Mouse (Mus musculus) liver, postnatal 0 days (tissue): ENCODE data around the gene Med14. TPM values are rescaled to one million over a fixed set of nuclear protein-coding genes. Genes with fewer than 3 reads are reported as not detected.

Experiments used
- ATAC-seq: fragments of 200-750 bp; cut with Nextera tagmentation; 2 replicates; pipeline ENCODE4 v1.8.0; 2017; ENCODE audit warnings: mild to moderate bottlenecking, moderate library complexity
- DNase-seq: peaks from one replicate; pipeline ENCODE4 v3.0.0-alpha.2; 2016
- H3K27ac ChIP-seq: fragments of 300-500 bp; sonication (generic); 2 replicates; pipeline ENCODE4 v1.5.1; 2014; ENCODE audit warnings: antibody characterized with exemption, moderate library complexity, mild to moderate bottlenecking, low read depth
- H3K27me3 ChIP-seq: fragments of 300-500 bp; sonication (generic); 2 replicates; pipeline ENCODE4 v1.6.1; 2014; ENCODE audit warnings: low read length, control low read depth, mixed read lengths; ENCODE audit not compliant: insufficient read depth
- H3K36me3 ChIP-seq: fragments of 300-500 bp; sonication (generic); replicated peaks from 2 replicates; pipeline ENCODE4 v1.6.1; 2014; ENCODE audit warnings: mild to moderate bottlenecking, control low read depth, low read length, moderate library complexity, mixed read lengths; ENCODE audit not compliant: insufficient read depth
- H3K4me1 ChIP-seq: fragments of 300-500 bp; sonication (generic); 2 replicates; pipeline ENCODE4 v1.6.1; 2014; ENCODE audit warnings: antibody characterized with exemption, mild to moderate bottlenecking, control low read depth; ENCODE audit not compliant: insufficient read depth
- H3K4me2 ChIP-seq: fragments of 300-500 bp; sonication (generic); 2 replicates; pipeline ENCODE4 v1.6.1; 2014; ENCODE audit warnings: low read depth, mild to moderate bottlenecking, low read length, moderate library complexity, mixed read lengths
- H3K4me3 ChIP-seq: fragments of 300-500 bp; sonication (generic); 2 replicates; pipeline ENCODE4 v1.5.1; 2014; ENCODE audit warnings: low read depth, low read length
- H3K9ac ChIP-seq: fragments of 300-500 bp; sonication (generic); replicated peaks from 2 replicates; pipeline ENCODE4 v1.6.1; 2014; ENCODE audit warnings: mild to moderate bottlenecking, moderate library complexity
- H3K9me3 ChIP-seq: fragments of 300-500 bp; sonication (generic); 2 replicates; pipeline ENCODE4 v1.6.1; 2016; ENCODE audit warnings: mild to moderate bottlenecking, control low read depth, low read length, mixed read lengths
- CTCF ChIP-seq: sonication (generic); IDR thresholded peaks from 2 replicates; pipeline ENCODE4 v1.5.1; 2016; ENCODE audit warnings: antibody characterized with exemption, low read depth
- EP300 ChIP-seq: IDR thresholded peaks from 2 replicates; pipeline ENCODE4 v1.6.1; 2016; ENCODE audit warnings: antibody characterized with exemption, low read depth, mild to moderate bottlenecking
- WGBS: fragments of 180-500 bp; shearing (Covaris S2); extraction: QIAGEN DNeasy Blood & Tissue Kit; methylation state at CpG from one replicate; pipeline ENCODE4 v1.1.7; 2014; ENCODE audit not compliant: insufficient replicate concordance; 5-methylcytosine and 5-hydroxymethylcytosine counted together
- polyA plus RNA-seq: library from polyadenylated mRNA; unstranded; fragments of >200 nt; fragmentation: Nextera tagmentation; extraction: Ambion mirVana; gene quantifications from 2 replicates; pipeline ENCODE4 v1.2.1, GENCODE M21; 2015

The Med14 gene
- polyA plus RNA-seq, 1 experiment from 2014 or later, result 3.6 TPM

DNA sequence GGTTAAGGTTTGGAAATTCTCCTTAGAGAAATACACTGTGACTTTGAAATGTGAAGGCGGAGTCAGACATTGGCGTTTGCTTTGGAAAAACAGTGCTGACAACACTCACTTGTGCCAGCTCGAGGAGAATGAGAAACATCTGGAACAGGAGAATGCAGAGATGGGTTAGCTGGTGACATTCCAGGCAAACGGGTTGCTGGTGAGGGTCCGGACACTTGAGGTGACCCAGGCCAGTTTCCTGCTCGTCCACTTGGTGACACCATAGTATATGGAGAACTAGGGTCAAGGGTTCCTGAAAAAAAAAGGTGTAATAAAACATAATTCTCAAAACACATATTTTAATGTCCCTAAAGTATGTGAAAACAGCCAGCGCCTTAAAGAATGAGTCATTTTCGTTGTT, 75.0 kb downstream of the Med14 start:
- TF ChIP-seq EP300, result no peak
- no peak for TF ChIP-seq CTCF
- H3K4me1 ChIP-seq, result no peaks in the 10 kb centered on the region
- no peak overlapping the region for H3K4me3 ChIP-seq
- DNase-seq (no peak), ATAC-seq (no peak)
- no peaks in the 10 kb centered on the region for H3K27me3 ChIP-seq
- no peak overlapping the region for H3K9ac ChIP-seq
- H3K4me2 ChIP-seq, result no peak overlapping the region
- no peak overlapping the region for H3K27ac ChIP-seq
- no peaks in the 10 kb centered on the region; the same call in 1 of the 2 replicates for H3K36me3 ChIP-seq
- 81% methylated on average over 8 of the region's 8 CpGs for WGBS
- no peaks in the 10 kb centered on the region for H3K9me3 ChIP-seq

DNA sequence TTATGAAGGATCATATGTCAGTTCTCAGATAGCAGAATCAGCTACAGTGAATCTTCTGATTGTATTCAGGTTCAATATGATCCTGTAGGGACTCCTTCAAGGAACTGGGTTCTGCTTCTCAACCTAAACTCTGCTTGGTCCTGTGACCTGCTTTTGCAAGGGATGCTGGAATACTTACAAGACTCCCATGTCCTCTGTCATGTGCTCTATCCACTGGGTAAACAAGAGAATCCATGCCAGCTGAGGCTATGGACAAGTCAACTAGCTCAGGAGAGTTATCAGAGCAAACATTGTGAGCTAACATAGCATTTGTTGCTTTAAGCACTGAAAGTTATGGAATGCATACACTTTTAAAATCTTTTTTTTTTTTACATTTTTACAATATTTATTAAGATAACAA, 75.8 kb downstream of the Med14 start:
- no peak overlapping the region for H3K4me3 ChIP-seq
- no peak overlapping the region for H3K4me2 ChIP-seq
- TF ChIP-seq EP300 (no peak), CTCF (no peak)
- H3K9ac ChIP-seq, result no peak overlapping the region
- no peak for DNase-seq
- no peaks in the 10 kb centered on the region for H3K4me1 ChIP-seq
- no peaks in the 10 kb centered on the region; the same call in 1 of the 2 replicates for H3K36me3 ChIP-seq
- H3K27ac ChIP-seq, result no peak overlapping the region
- ATAC-seq, result no peak
- H3K27me3 ChIP-seq, result no peaks in the 10 kb centered on the region
- no peaks in the 10 kb centered on the region for H3K9me3 ChIP-seq

DNA sequence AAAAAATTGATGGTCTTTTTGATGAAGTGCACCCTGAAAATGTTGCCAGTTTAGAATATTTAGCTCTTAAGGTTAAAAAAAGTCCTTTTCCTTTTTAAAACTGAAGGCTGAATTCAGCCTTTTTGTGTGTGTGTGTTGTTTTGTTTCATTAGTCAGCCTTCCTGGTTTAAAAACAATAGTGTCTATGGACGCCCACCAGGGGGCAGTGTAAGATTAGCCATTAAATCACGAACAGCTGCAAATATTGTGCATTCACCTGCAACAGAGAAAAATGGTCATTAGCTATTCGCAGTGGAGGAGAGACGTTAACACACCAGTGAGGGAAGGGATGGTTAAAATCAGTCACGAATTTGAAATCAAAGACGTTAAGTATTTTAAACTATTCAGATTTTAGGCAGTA, 84.5 kb downstream of the Med14 start:
- H3K4me1 ChIP-seq, result no peaks in the 10 kb centered on the region
- DNase-seq, result peak; percentile 70
- H3K36me3 ChIP-seq, result no peaks in the 10 kb centered on the region; the same call in 1 of the 2 replicates
- H3K27ac ChIP-seq, result no peak overlapping the region
- H3K4me2 ChIP-seq, result no peak overlapping the region
- WGBS, result 27% methylated on average over 6 of the region's 6 CpGs
- no peak overlapping the region for H3K4me3 ChIP-seq
- peak; percentile 77 for TF ChIP-seq CTCF
- no peak for TF ChIP-seq EP300
- no peak for ATAC-seq
- H3K9ac ChIP-seq, result no peak overlapping the region
- no peaks in the 10 kb centered on the region for H3K9me3 ChIP-seq
- H3K27me3 ChIP-seq, result no peaks in the 10 kb centered on the region

DNA sequence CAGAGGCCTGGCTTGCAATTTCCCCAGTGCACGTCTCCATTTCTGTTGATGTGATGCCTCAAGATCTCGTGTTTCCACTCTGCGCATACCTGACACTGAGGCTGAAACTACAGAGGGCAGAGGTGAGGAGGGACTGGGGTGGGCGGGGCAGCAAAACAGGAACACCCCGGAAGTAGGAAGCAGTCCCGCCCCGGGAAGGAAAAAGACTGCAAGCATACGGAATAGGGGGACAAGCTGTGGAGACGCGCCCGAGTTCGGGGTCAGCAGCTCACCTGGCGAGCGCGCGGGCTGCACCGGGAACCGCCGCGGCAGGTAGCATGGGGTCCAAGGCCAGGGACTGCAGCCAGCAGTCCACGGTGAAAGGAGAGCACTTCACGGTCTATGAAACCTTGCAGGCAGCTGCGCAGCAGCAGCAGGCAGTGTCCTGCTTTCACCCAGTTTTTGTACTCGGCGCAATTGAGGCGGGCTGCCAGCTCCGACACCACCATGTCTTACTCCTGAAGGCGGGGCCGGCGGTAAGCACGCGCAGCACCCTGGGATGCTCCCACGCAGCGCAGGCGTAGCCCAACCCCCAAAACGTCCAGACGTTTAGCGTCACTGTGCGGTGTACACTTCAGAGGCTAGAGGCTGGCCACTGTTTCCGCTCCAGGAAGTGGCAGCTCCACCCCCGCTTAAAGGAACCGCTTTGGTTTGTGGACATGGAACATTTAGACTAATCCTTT, 88.7 kb downstream of the Med14 start, which contains the start of gene 1810030O07Rik:
Gene 1810030O07Rik (minus strand): TSS at position 615 of the 722 bp plus-strand sequence.
- peak within 1 kb of the TSS; percentile 56 for H3K9ac ChIP-seq
- H3K4me1 ChIP-seq, result no peaks in the 10 kb centered on the region
- peak within 1 kb of the TSS; percentile 86 for H3K27ac ChIP-seq
- WGBS, result 9% methylated on average over 40 of the region's 42 CpGs
- H3K4me3 ChIP-seq, result peak within 1 kb of the TSS; percentile 60
- DNase-seq, result peak; percentile 87
- TF ChIP-seq EP300 (0 out of 2 replicates have a peak, but pooled peaks have one; percentile 14), CTCF (no peak)
- H3K27me3 ChIP-seq, result no peaks in the 10 kb centered on the region
- peak within 1 kb of the TSS; percentile 68 for H3K4me2 ChIP-seq
- ATAC-seq, result peak; percentile 100
- H3K36me3 ChIP-seq, result peaks cover 5% of the 10 kb centered on the region; the same call in 1 of the 2 replicates
- no peaks in the 10 kb centered on the region for H3K9me3 ChIP-seq

DNA sequence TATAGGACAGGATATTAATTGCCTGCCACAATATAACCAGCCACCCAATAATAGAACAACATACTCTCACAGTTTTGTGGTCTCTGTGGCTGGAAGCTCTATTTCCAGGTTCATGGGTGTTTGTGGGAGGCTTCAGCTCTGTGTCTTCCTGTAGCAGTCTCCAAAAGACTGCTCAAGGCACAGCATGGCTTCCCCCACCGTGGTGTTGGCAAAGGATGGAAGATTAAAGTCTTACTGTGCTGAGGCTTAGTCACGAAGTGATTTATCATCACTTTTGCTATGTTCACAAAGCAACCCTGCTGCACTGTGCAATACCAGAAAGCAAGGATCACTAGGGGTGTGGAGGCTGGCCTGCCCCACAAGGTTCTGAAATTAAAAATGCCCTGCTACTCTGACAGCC, 108.0 kb downstream of the Med14 start:
- no peak overlapping the region for H3K27ac ChIP-seq
- H3K4me3 ChIP-seq, result no peak overlapping the region
- H3K4me2 ChIP-seq, result no peak overlapping the region
- no peaks in the 10 kb centered on the region for H3K27me3 ChIP-seq
- H3K4me1 ChIP-seq, result no peaks in the 10 kb centered on the region
- no peaks in the 10 kb centered on the region for H3K9me3 ChIP-seq
- DNase-seq, result no peak
- no peak for TF ChIP-seq CTCF
- no peak for TF ChIP-seq EP300
- WGBS, result 74% methylated on average over 2 of the region's 2 CpGs
- no peak for ATAC-seq
- peaks cover 10% of the 10 kb centered on the region; the same call in 1 of the 2 replicates for H3K36me3 ChIP-seq
- H3K9ac ChIP-seq, result no peak overlapping the region

DNA sequence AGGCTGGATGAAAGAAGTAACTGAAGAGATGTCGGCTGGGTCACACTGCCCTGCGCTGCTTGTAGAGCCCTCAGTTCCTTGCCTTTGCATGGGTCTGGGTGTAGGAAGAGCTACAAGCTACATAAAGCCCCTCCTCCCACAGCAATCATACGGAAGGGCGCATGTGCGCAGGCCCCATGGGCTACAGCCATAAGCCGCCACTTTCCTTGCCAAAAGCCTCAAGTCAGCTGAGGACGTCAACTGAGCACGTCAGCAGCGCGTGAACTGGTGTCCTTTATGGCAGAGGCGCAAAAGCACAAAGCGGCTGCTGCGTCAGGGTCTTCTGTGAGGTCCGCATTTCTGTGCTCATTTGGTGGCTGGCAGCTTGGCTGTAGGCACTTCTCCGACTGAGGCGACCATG, 110.0 kb downstream of the Med14 start:
- no peak overlapping the region for H3K4me3 ChIP-seq
- H3K4me1 ChIP-seq, result no peaks in the 10 kb centered on the region
- WGBS, result 81% methylated on average over 16 of the region's 16 CpGs
- no peaks in the 10 kb centered on the region for H3K9me3 ChIP-seq
- TF ChIP-seq EP300 (no peak), CTCF (no peak)
- DNase-seq, result no peak
- ATAC-seq, result no peak
- no peak overlapping the region for H3K27ac ChIP-seq
- peaks cover 10% of the 10 kb centered on the region; the same call in 1 of the 2 replicates for H3K36me3 ChIP-seq
- no peak overlapping the region for H3K9ac ChIP-seq
- no peak overlapping the region for H3K4me2 ChIP-seq
- H3K27me3 ChIP-seq, result no peaks in the 10 kb centered on the region
